Mouse (Mus musculus) MEL (cell line): Measurements from ENCODE around the gene Ces2f. TPM values are rescaled to one million over a fixed set of nuclear protein-coding genes. Genes with fewer than 3 reads are reported as not detected.

Experiments
- DNase-seq: peaks from one replicate; pipeline ENCODE4 v3.0.0; 2011; ENCODE audit warnings: low read depth, low spot score
- H3K27ac ChIP-seq: 2 replicates; pipeline ENCODE4 v1.5.1; 2012; ENCODE audit warnings: low read depth, mild to moderate bottlenecking, control low read depth, low read length, moderate library complexity; ENCODE audit not compliant: control insufficient read depth
- H3K27me3 ChIP-seq, 2 experiments: fragments of 150-350 bp in 1 of 2; sonication (generic) in 1 of 2; 2 replicates each; pipeline ENCODE4 v1.6.1; 2012; ENCODE audit warnings: low read length in 2 of 2, mild to moderate bottlenecking in 2 of 2, improper control_type of control experiment in 1 of 2, moderate library complexity in 1 of 2; ENCODE audit not compliant: insufficient read depth in 2 of 2, control insufficient read depth in 1 of 2
- H3K36me3 ChIP-seq, 2 experiments: 2 replicates each; pipeline ENCODE4 v1.6.1; 2012 to 2014; ENCODE audit warnings: low read length in 2 of 2, improper control_type of control experiment in 1 of 2, inconsistent platforms in 1 of 2, mild to moderate bottlenecking in 1 of 2; ENCODE audit not compliant: insufficient read depth in 2 of 2, control insufficient read depth in 1 of 2
- H3K4me1 ChIP-seq, 2 experiments: fragments of 150-350 bp in 1 of 2; sonication (generic) in 1 of 2; 2 replicates each; pipeline ENCODE4 v1.6.1; 2012; ENCODE audit warnings: low read length in 2 of 2, improper control_type of control experiment in 1 of 2, mild to moderate bottlenecking in 1 of 2; ENCODE audit not compliant: insufficient read depth in 2 of 2, control insufficient read depth in 1 of 2
- H3K4me3 ChIP-seq, 2 experiments: fragments of 150-350 bp in 1 of 2; sonication (generic) in 1 of 2; 2 replicates each; pipeline ENCODE4 v1.5.1; 2012; ENCODE audit warnings: low read depth in 2 of 2, low read length in 2 of 2, mild to moderate bottlenecking in 2 of 2, moderate library complexity in 2 of 2, control low read depth in 1 of 2, improper control_type of control experiment in 1 of 2; ENCODE audit not compliant: control insufficient read depth in 1 of 2, insufficient read depth in 1 of 2
- H3K79me2 ChIP-seq: 2 replicates; pipeline ENCODE4 v1.6.1; 2012; ENCODE audit warnings: mild to moderate bottlenecking, low read length, moderate library complexity; ENCODE audit not compliant: control insufficient read depth, poor library complexity, insufficient read depth
- H3K9ac ChIP-seq: 2 replicates; pipeline ENCODE4 v1.6.1; 2012; ENCODE audit warnings: low read depth, mild to moderate bottlenecking, control low read depth, low read length, moderate library complexity; ENCODE audit not compliant: control insufficient read depth, poor library complexity, severe bottlenecking
- H3K9me3 ChIP-seq: fragments of 150-350 bp; sonication (generic); replicated peaks from 2 replicates; pipeline ENCODE4 v1.6.1; 2012; ENCODE audit warnings: mild to moderate bottlenecking, low read length, improper control_type of control experiment, moderate library complexity; ENCODE audit not compliant: insufficient read depth
- BHLHE40 ChIP-seq: IDR thresholded peaks from 2 replicates; pipeline ENCODE4 v1.6.1; 2012; ENCODE audit warnings: low read depth, mild to moderate bottlenecking, inconsistent platforms, low read length, improper control_type of control experiment, borderline replicate concordance
- CHD1 ChIP-seq: IDR thresholded peaks from 2 replicates; pipeline ENCODE4 v1.6.1; 2012; ENCODE audit warnings: low read depth, mild to moderate bottlenecking, inconsistent platforms, low read length, improper control_type of control experiment
- CHD2 ChIP-seq: IDR thresholded peaks from 2 replicates; pipeline ENCODE4 v1.6.1; 2011; ENCODE audit warnings: low read length, improper control_type of control experiment
- CTCF ChIP-seq, 3 experiments: IDR thresholded peaks in 2 of 3; conservative IDR thresholded peaks in 1 of 3; 2 replicates each; pipeline ENCODE4 v1.5.1; 2011 to 2012; ENCODE audit warnings: low read length in 3 of 3, low read depth in 2 of 3, mild to moderate bottlenecking in 2 of 3, improper control_type of control experiment in 1 of 3, inconsistent platforms in 1 of 3, mixed read lengths in 1 of 3, moderate library complexity in 1 of 3; ENCODE audit not compliant: control insufficient read depth in 1 of 3, insufficient read depth in 1 of 3, poor library complexity in 1 of 3, severe bottlenecking in 1 of 3
- E2F4 ChIP-seq: IDR thresholded peaks from 2 replicates; pipeline ENCODE4 v1.6.1; 2011; ENCODE audit warnings: low read depth, low read length, improper control_type of control experiment, borderline replicate concordance
- ELF1 ChIP-seq: IDR thresholded peaks from 2 replicates; pipeline ENCODE4 v1.6.1; 2014; ENCODE audit warnings: low read depth, mild to moderate bottlenecking, inconsistent platforms, low read length, improper control_type of control experiment, moderate library complexity
- EP300 ChIP-seq, 2 experiments: IDR thresholded peaks; 2 replicates each; pipeline ENCODE4 v1.6.1; 2011; ENCODE audit warnings: improper control_type of control experiment in 2 of 2, low read length in 2 of 2, low read depth in 1 of 2, mild to moderate bottlenecking in 1 of 2
- ETS1 ChIP-seq: IDR thresholded peaks from 2 replicates; pipeline ENCODE4 v1.6.1; 2012; ENCODE audit warnings: low read depth, mild to moderate bottlenecking, inconsistent platforms, low read length, improper control_type of control experiment, moderate library complexity
- GATA1 ChIP-seq: IDR thresholded peaks from 2 replicates; pipeline ENCODE4 v1.6.1; 2011; ENCODE audit warnings: low read depth, low read length, improper control_type of control experiment
- HCFC1 ChIP-seq: IDR thresholded peaks from 2 replicates; pipeline ENCODE4 v1.6.1; 2012; ENCODE audit warnings: low read depth, mild to moderate bottlenecking, inconsistent platforms, low read length, improper control_type of control experiment, moderate library complexity
- JUND ChIP-seq: IDR thresholded peaks from 2 replicates; pipeline ENCODE4 v1.6.1; 2011; ENCODE audit warnings: low read depth, mild to moderate bottlenecking, improper control_type of control experiment, low read length
- MAFK ChIP-seq: IDR thresholded peaks from 2 replicates; pipeline ENCODE4 v1.6.1; 2011; ENCODE audit warnings: low read depth, mild to moderate bottlenecking, low read length, improper control_type of control experiment, borderline replicate concordance
- MAZ ChIP-seq: IDR thresholded peaks from 2 replicates; pipeline ENCODE4 v1.6.1; 2012; ENCODE audit warnings: low read depth, mild to moderate bottlenecking, inconsistent platforms, low read length, improper control_type of control experiment
- MEF2A ChIP-seq: IDR thresholded peaks from 2 replicates; pipeline ENCODE4 v1.6.1; 2014; ENCODE audit warnings: low read depth, mild to moderate bottlenecking, inconsistent platforms, low read length, improper control_type of control experiment; ENCODE audit not compliant: poor library complexity, insufficient replicate concordance, severe bottlenecking; ENCODE audit errors: extremely low read depth
- MXI1 ChIP-seq: IDR thresholded peaks from 2 replicates; pipeline ENCODE4 v1.6.1; 2011; ENCODE audit warnings: mild to moderate bottlenecking, low read depth, low read length, improper control_type of control experiment
- MYB ChIP-seq: IDR thresholded peaks from 2 replicates; pipeline ENCODE4 v1.6.1; 2011; ENCODE audit warnings: mild to moderate bottlenecking, low read depth, low read length, improper control_type of control experiment
- MYC ChIP-seq: IDR thresholded peaks from 2 replicates; pipeline ENCODE4 v1.6.1; 2011; ENCODE audit warnings: low read depth, mild to moderate bottlenecking, low read length, improper control_type of control experiment, moderate library complexity
- NELFE ChIP-seq: IDR thresholded peaks from 2 replicates; pipeline ENCODE4 v1.6.1; 2011; ENCODE audit warnings: low read depth, low read length, improper control_type of control experiment
- NRF1 ChIP-seq: IDR thresholded peaks from 2 replicates; pipeline ENCODE4 v1.6.1; 2014; ENCODE audit warnings: low read depth, mild to moderate bottlenecking, inconsistent platforms, low read length, improper control_type of control experiment, moderate library complexity; ENCODE audit not compliant: poor library complexity, insufficient read depth, severe bottlenecking
- POLR2A ChIP-seq, 2 experiments: IDR thresholded peaks; 2 replicates each; pipeline ENCODE4 v1.6.1; 2011 to 2012; ENCODE audit warnings: low read length in 2 of 2, mild to moderate bottlenecking in 2 of 2, control low read depth in 1 of 2, improper control_type of control experiment in 1 of 2, low read depth in 1 of 2, moderate library complexity in 1 of 2; ENCODE audit not compliant: control insufficient read depth in 1 of 2, insufficient read depth in 1 of 2, poor library complexity in 1 of 2
- POLR2AphosphoS2 ChIP-seq: IDR thresholded peaks from 2 replicates; pipeline ENCODE4 v1.6.1; 2011; ENCODE audit warnings: low read length, improper control_type of control experiment
- POLR2AphosphoS5 ChIP-seq: IDR thresholded peaks from 2 replicates; pipeline ENCODE4 v1.6.1; 2012; ENCODE audit warnings: low read depth, borderline replicate concordance, mild to moderate bottlenecking, inconsistent platforms, low read length, moderate library complexity, mixed read lengths
- SIN3A ChIP-seq: IDR thresholded peaks from 2 replicates; pipeline ENCODE4 v1.6.1; 2012; ENCODE audit warnings: low read length, improper control_type of control experiment, inconsistent platforms
- TAL1 ChIP-seq: IDR thresholded peaks from 2 replicates; pipeline ENCODE4 v1.6.1; 2012; ENCODE audit warnings: mild to moderate bottlenecking, inconsistent platforms, low read length, moderate library complexity, mixed read lengths
- TBP ChIP-seq: IDR thresholded peaks from 2 replicates; pipeline ENCODE4 v1.8.0; 2011; ENCODE audit warnings: low read depth, low read length, improper control_type of control experiment
- ZC3H11A ChIP-seq: IDR thresholded peaks from 2 replicates; pipeline ENCODE4 v1.6.1; 2012; ENCODE audit warnings: low read depth, mild to moderate bottlenecking, inconsistent platforms, low read length, improper control_type of control experiment
- ZKSCAN1 ChIP-seq: IDR thresholded peaks from 2 replicates; pipeline ENCODE4 v1.6.1; 2012; ENCODE audit warnings: low read depth, mild to moderate bottlenecking, inconsistent platforms, low read length, improper control_type of control experiment, moderate library complexity
- ZMIZ1 ChIP-seq: IDR thresholded peaks from 2 replicates; pipeline ENCODE4 v1.6.1; 2012; ENCODE audit warnings: low read depth, mild to moderate bottlenecking, inconsistent platforms, low read length, improper control_type of control experiment, moderate library complexity
- ZNF384 ChIP-seq: IDR thresholded peaks from 2 replicates; pipeline ENCODE4 v1.6.1; 2012; ENCODE audit warnings: low read depth, mild to moderate bottlenecking, inconsistent platforms, low read length, improper control_type of control experiment
- polyA plus RNA-seq, 2 experiments: library from polyadenylated mRNA; stranded (reverse) in 1 of 2; unstranded in 1 of 2; fragments of >175 nt in 1 of 2; fragments of >200 nt in 1 of 2; gene quantifications; 2 replicates each; pipeline versions ENCODE4 v1.2.1 to v1.2.4; 2012; ENCODE audit warnings: low replicate concordance in 2 of 2, low read depth in 1 of 2; ENCODE audit not compliant: insufficient read length in 2 of 2, insufficient read depth in 1 of 2, missing spikeins in 1 of 2
- total RNA-seq: library from RNA; depleted of rRNA; stranded (reverse); fragments of 300-350 nt; gene quantifications from 2 replicates; pipeline ENCODE4 v1.2.3, GENCODE M21; 2012

Gene Ces2f
- total and polyA plus RNA-seq, 3 experiments = not detected

DNA sequence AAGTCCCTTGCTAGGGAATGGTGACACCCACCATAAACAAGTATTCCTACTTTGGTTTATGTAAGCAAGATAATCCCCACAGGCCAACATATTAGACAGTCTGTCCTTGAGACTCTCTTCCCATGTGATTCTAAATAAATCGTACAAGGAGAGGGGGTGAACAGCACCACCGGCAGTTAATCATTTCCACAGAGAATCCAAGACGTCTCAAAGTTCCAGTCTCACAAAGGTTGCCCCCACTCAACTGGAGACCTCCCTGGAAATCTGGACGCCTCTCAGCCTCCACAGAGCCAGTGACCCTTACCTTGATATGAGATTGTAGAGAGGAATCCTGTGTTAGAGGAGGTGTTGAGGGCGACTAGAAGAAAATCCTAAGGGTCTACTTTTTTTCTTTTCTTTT, 1.9 kb downstream of the Ces2f start:
- Histone ChIP-seq H3K9ac (no peak overlapping the region), H3K9me3 (no peaks in the 10 kb centered on the region), H3K27ac (no peak overlapping the region), H3K4me3 (no peak overlapping the region), H3K4me1 (peaks cover 1 to 3% of the 10 kb centered on the region in 2 experiments; a peak in 2 of 4 replicates), H3K27me3 (peaks cover 0 to 5% of the 10 kb centered on the region in 2 experiments; a peak in 3 of 4 replicates), H3K36me3 (no peaks in the 10 kb centered on the region), H3K79me2 (no peaks in the 10 kb centered on the region)
- no peak for DNase-seq
- TF ChIP-seq CHD1 (no peak), SIN3A (no peak), BHLHE40 (no peak), MEF2A (no peak), EP300 (IDR thresholded peaks at IDR 0.05; ENCODE audit: low read depth in 1 of 2, low read length in 2 of 2) (no peak), NRF1 (no peak), POLR2AphosphoS2 (no peak), TBP (no peak), CTCF (IDR thresholded peaks at IDR 0.05 in 2 of 3, conservative IDR thresholded peaks at IDR 0.05 in 1 of 3; ENCODE audit: control insufficient read depth in 1 of 3, insufficient read depth in 1 of 3, low read depth in 2 of 3, low read length in 3 of 3, poor library complexity in 1 of 3, severe bottlenecking in 1 of 3) (no peak), GATA1 (no peak), POLR2A (IDR thresholded peaks at IDR 0.05; ENCODE audit: control insufficient read depth in 1 of 2, insufficient read depth in 1 of 2, low read depth in 1 of 2, low read length in 2 of 2, poor library complexity in 1 of 2) (no peak)

DNA sequence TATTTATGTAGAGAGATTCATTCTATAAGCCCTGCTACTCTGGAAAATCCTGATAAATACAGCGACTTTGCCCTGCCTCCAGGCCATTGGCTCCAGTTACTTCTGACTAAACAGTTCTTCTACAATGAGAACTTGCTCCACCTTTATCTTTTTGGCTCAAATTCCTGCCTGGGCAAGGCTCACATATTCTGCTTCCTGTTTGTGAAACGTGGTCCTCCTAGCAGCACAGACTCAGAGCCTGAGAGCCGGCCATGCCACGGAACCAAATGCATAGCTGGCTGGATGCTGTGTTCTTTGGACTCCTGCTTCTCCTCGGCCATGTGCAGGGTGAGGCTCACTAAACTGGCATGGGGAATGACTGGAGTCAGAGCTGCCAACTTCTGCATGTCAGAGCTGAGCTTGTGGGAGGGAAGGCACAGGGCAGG, 14.4 kb downstream of the Ces2f start, which contains the start of gene Ces2g:
TSS of gene Ces2g (plus strand) at position 182 of the 425 bp plus-strand sequence.
- peak within 1 kb of the TSS; percentile 99 for H3K27ac ChIP-seq
- H3K4me1 ChIP-seq = peaks cover 8 to 34% of the 10 kb centered on the region in 2 experiments
- H3K9me3 ChIP-seq = no peaks in the 10 kb centered on the region
- H3K79me2 ChIP-seq = peaks cover 26% of the 10 kb centered on the region
- peak within 1 kb of the TSS; percentile 69 to 83 for H3K4me3 ChIP-seq
- DNase-seq = peak; percentile 94
- no peaks in the 10 kb centered on the region for H3K27me3 ChIP-seq
- peak within 1 kb of the TSS; percentile 95 for H3K9ac ChIP-seq
- H3K36me3 ChIP-seq = peaks cover 13 to 38% of the 10 kb centered on the region in 2 experiments
- peak; percentile 16; the same call in 1 of the 2 replicates for TF ChIP-seq TAL1
- no peak for TF ChIP-seq MAZ
- TF ChIP-seq CHD1 = no peak
- peak; percentile 90 for TF ChIP-seq NELFE
- TF ChIP-seq POLR2A (IDR thresholded peaks at IDR 0.05; ENCODE audit: control insufficient read depth in 1 of 2, insufficient read depth in 1 of 2, low read depth in 1 of 2, low read length in 2 of 2, poor library complexity in 1 of 2) = peak; percentile 68 to 86; a peak in 3 of 4 replicates
- no peak for TF ChIP-seq E2F4
- peak; percentile 61 for TF ChIP-seq HCFC1
- TF ChIP-seq POLR2AphosphoS2 = no peak; the same call in 1 of the 2 replicates
- peak; percentile 77 for TF ChIP-seq ELF1
- no peak for TF ChIP-seq ZC3H11A
- TF ChIP-seq MYB = 0 out of 2 replicates have a peak, but pooled peaks have one; percentile 45
- TF ChIP-seq NRF1 = peak; percentile 24; the same call in 1 of the 2 replicates
- TF ChIP-seq MYC = peak; percentile 96
- no peak for TF ChIP-seq ZNF384
- peak; percentile 61; the same call in 1 of the 2 replicates for TF ChIP-seq POLR2AphosphoS5
- no peak for TF ChIP-seq ZKSCAN1
- peak; percentile 90 for TF ChIP-seq ZMIZ1
- 0 out of 2 replicates have a peak, but pooled peaks have one; percentile 48 for TF ChIP-seq JUND
- TF ChIP-seq BHLHE40 = 0 out of 2 replicates have a peak, but pooled peaks have one; percentile 11
- TF ChIP-seq CHD2 = no peak
- TF ChIP-seq MAFK = peak; percentile 46; the same call in 1 of the 2 replicates
- peak; percentile 80 for TF ChIP-seq ETS1
- peak; percentile 84 for TF ChIP-seq SIN3A
- TF ChIP-seq MXI1 = peak; percentile 90
- peak; percentile 96 for TF ChIP-seq TBP
